Mouse (Mus musculus) bone marrow macrophage, adult 2 months (primary cell): ENCODE results near the gene Ndc80.

Experiments used
- CTCF ChIP-seq: IDR thresholded peaks from 2 replicates; pipeline ENCODE4 v1.5.1; 2012; ENCODE audit warnings: low read depth, mild to moderate bottlenecking, low read length, moderate library complexity
- POLR2A ChIP-seq: IDR thresholded peaks from 2 replicates; pipeline ENCODE4 v1.6.1; 2012; ENCODE audit warnings: mild to moderate bottlenecking, low read depth, low read length, borderline replicate concordance

- TF ChIP-seq POLR2A = no peak
- no peak for TF ChIP-seq CTCF
Observed at GRCm38 (mm10) chr17:71483418-71484060, 43.1 kb downstream of the Ndc80 start.
